Mouse (Mus musculus) ES-E14 (cell line): ENCODE measurements around the gene Gtsf1l. TPM values are rescaled to one million over a fixed set of nuclear protein-coding genes. Genes with fewer than 3 reads are reported as not detected.

Experiments used
- DNase-seq: peaks from one replicate; pipeline ENCODE4 v3.0.0-alpha.2; 2013; ENCODE audit warnings: low read depth, low spot score
- H3K27ac ChIP-seq: 2 replicates; pipeline ENCODE4 v1.5.1; 2012; ENCODE audit warnings: low read depth, mild to moderate bottlenecking, low read length, moderate library complexity, mixed read lengths; ENCODE audit not compliant: poor library complexity, insufficient read depth, severe bottlenecking
- H3K36me3 ChIP-seq: 2 replicates; pipeline ENCODE4 v1.6.1; 2012; ENCODE audit warnings: mild to moderate bottlenecking, low read length, moderate library complexity, mixed read lengths; ENCODE audit not compliant: control insufficient read depth, poor library complexity, insufficient read depth, severe bottlenecking
- H3K4me1 ChIP-seq, 2 experiments: fragments of 150-350 bp in 1 of 2; sonication (generic) in 1 of 2; 2 replicates each; pipeline ENCODE4 v1.6.1; 2012; ENCODE audit warnings: low read length in 2 of 2, mild to moderate bottlenecking in 1 of 2, mixed read lengths in 1 of 2; ENCODE audit not compliant: control insufficient read depth in 2 of 2, insufficient read depth in 2 of 2, poor library complexity in 1 of 2
- H3K4me3 ChIP-seq, 2 experiments: fragments of 150-350 bp in 1 of 2; sonication (generic) in 1 of 2; 2 replicates each; pipeline ENCODE4 v1.5.1; 2012; ENCODE audit warnings: low read length in 2 of 2, low read depth in 1 of 2, mild to moderate bottlenecking in 1 of 2, mixed read lengths in 1 of 2; ENCODE audit not compliant: insufficient read depth in 1 of 2, poor library complexity in 1 of 2, severe bottlenecking in 1 of 2
- H3K9ac ChIP-seq: 2 replicates; pipeline ENCODE4 v1.6.1; 2012; ENCODE audit warnings: low read depth, mild to moderate bottlenecking, low read length, mixed read lengths; ENCODE audit not compliant: poor library complexity, insufficient read depth, severe bottlenecking
- H3K9me3 ChIP-seq: fragments of 150-350 bp; sonication (generic); 2 replicates; pipeline ENCODE4 v1.6.1; 2012; ENCODE audit warnings: low read depth, mild to moderate bottlenecking, low read length; ENCODE audit not compliant: control insufficient read depth, insufficient read depth
- CHD2 ChIP-seq: IDR thresholded peaks from 2 replicates; pipeline ENCODE4 v1.6.1; 2014; ENCODE audit warnings: mild to moderate bottlenecking, low read depth, low read length, inconsistent platforms
- HCFC1 ChIP-seq: IDR thresholded peaks from 2 replicates; pipeline ENCODE4 v1.6.1; 2012; ENCODE audit warnings: low read length, inconsistent platforms, borderline replicate concordance; ENCODE audit not compliant: insufficient read depth
- MAFK ChIP-seq: IDR thresholded peaks from 2 replicates; pipeline ENCODE4 v1.6.1; 2014; ENCODE audit warnings: mild to moderate bottlenecking, low read depth, low read length, inconsistent platforms; ENCODE audit not compliant: insufficient read depth
- ZC3H11A ChIP-seq: IDR thresholded peaks from 2 replicates; pipeline ENCODE4 v1.6.1; 2012; ENCODE audit warnings: low read depth, mild to moderate bottlenecking, inconsistent platforms, low read length, borderline replicate concordance
- ZNF384 ChIP-seq: IDR thresholded peaks from 2 replicates; pipeline ENCODE4 v1.6.1; 2012; ENCODE audit warnings: low read depth, low read length, inconsistent platforms
- in situ Hi-C, 2 experiments: fragments of 600-800 bp; cut with MboI; formaldehyde crosslinking; loops; one replicate each; pipeline ENCODE4 v1.15.1; 2025; ENCODE audit warnings: low sequenced_read_pairs in 2 of 2, inconsistent platforms in 1 of 2; ENCODE audit not compliant: unreplicated experiment in 2 of 2
- total RNA-seq: library from RNA; depleted of rRNA; stranded (reverse); fragments of 300-350 nt; gene quantifications from 2 replicates; pipeline ENCODE4 v1.2.3, GENCODE M21; 2012

Gene Gtsf1l
- total RNA-seq, 1 experiment: 25.7 TPM

- in situ Hi-C loops: no loop called here
- no peaks in the 10 kb centered on the region for H3K9me3 ChIP-seq
- no peaks in the 10 kb centered on the region for H3K36me3 ChIP-seq
- no peak overlapping the region for H3K4me3 ChIP-seq
- TF ChIP-seq CHD2 (no peak), HCFC1 (no peak), ZC3H11A (no peak), MAFK (no peak), ZNF384 (no peak)
- H3K4me1 ChIP-seq: peaks cover 0 to 7% of the 10 kb centered on the region in 2 experiments; a peak in 1 of 4 replicates
- H3K27ac ChIP-seq: no peak overlapping the region
- no peak overlapping the region for H3K9ac ChIP-seq
- DNase-seq: no peak
Measured at GRCm38 (mm10) chr2:163123496-163123895, 35.8 kb upstream of the Gtsf1l start.

GRCm38 (mm10) chr2:163122319-163122718 lies 34.7 kb upstream of the Gtsf1l start:
- Histone ChIP-seq H3K4me1 (peaks cover 0 to 7% of the 10 kb centered on the region in 2 experiments; a peak in 1 of 4 replicates), H3K9ac (no peak overlapping the region), H3K27ac (no peak overlapping the region), H3K9me3 (no peaks in the 10 kb centered on the region), H3K36me3 (no peaks in the 10 kb centered on the region), H3K4me3 (peak overlapping the region in 1 of 2 experiments; percentile 58; a peak in 2 of 4 replicates)
- peak; percentile 53 for DNase-seq
- in situ Hi-C loops: no loop called here
- TF ChIP-seq MAFK: no peak
- TF ChIP-seq HCFC1: no peak
- no peak for TF ChIP-seq ZC3H11A
- TF ChIP-seq CHD2: no peak
- no peak for TF ChIP-seq ZNF384

- Histone ChIP-seq H3K4me3 (no peak overlapping the region), H3K9ac (no peak overlapping the region), H3K36me3 (no peaks in the 10 kb centered on the region), H3K27ac (no peak overlapping the region), H3K4me1 (peaks cover 0 to 7% of the 10 kb centered on the region in 2 experiments; a peak in 1 of 4 replicates), H3K9me3 (no peaks in the 10 kb centered on the region)
- in situ Hi-C loops: no loop called here
- no peak for TF ChIP-seq HCFC1
- no peak for TF ChIP-seq CHD2
- no peak for TF ChIP-seq MAFK
- no peak for TF ChIP-seq ZC3H11A
- TF ChIP-seq ZNF384: no peak
- no peak for DNase-seq
Measured at GRCm38 (mm10) chr2:163121353-163121660, 33.7 kb upstream of the Gtsf1l start.

GRCm38 (mm10) chr2:163120626-163121352 lies 33.1 kb upstream of the Gtsf1l start:
- DNase-seq: no peak
- in situ Hi-C loops: no loop called here
- Histone ChIP-seq H3K9ac (no peak overlapping the region), H3K4me3 (no peak overlapping the region), H3K9me3 (no peaks in the 10 kb centered on the region), H3K36me3 (no peaks in the 10 kb centered on the region), H3K4me1 (peaks cover 0 to 7% of the 10 kb centered on the region in 2 experiments; a peak in 1 of 4 replicates), H3K27ac (no peak overlapping the region)
- TF ChIP-seq CHD2: no peak
- no peak for TF ChIP-seq ZC3H11A
- no peak for TF ChIP-seq MAFK
- TF ChIP-seq HCFC1: no peak
- no peak for TF ChIP-seq ZNF384
